Mouse (Mus musculus): ENCODE measurements around the gene Dstyk.

Dstyk gene

GRCm38 (mm10) chr1:132417319-132418251, at the start of gene Dstyk:
Gene Dstyk (plus strand): TSS chr1:132417555.
- DNase-seq (ENCODE audit: low spot score), result peak; percentile 96

GRCm38 (mm10) chr1:132367692-132368506, 49.5 kb upstream of the Dstyk start:
- peak; percentile 94 for DNase-seq (ENCODE audit: low spot score)

- DNase-seq (ENCODE audit: low spot score), result no peak
These were observed 46.6 kb upstream of the Dstyk start for GRCm38 (mm10) chr1:132370681-132371173.

- DNase-seq (ENCODE audit: low spot score), result no peak
These were observed 45.9 kb upstream of the Dstyk start for GRCm38 (mm10) chr1:132371298-132372081.

GRCm38 (mm10) chr1:132372354-132372753, 45.0 kb upstream of the Dstyk start:
- DNase-seq (ENCODE audit: low spot score), result no peak

GRCm38 (mm10) chr1:132372896-132373534, 44.3 kb upstream of the Dstyk start:
- DNase-seq (ENCODE audit: low spot score), result no peak

GRCm38 (mm10) chr1:132374140-132374872, 43.0 kb upstream of the Dstyk start:
- peak; percentile 16 for DNase-seq (ENCODE audit: low spot score)

GRCm38 (mm10) chr1:132374873-132375244, 42.5 kb upstream of the Dstyk start:
- DNase-seq (ENCODE audit: low spot score), result no peak

- peak; percentile 25 for DNase-seq (ENCODE audit: low spot score)
These were observed 42.1 kb upstream of the Dstyk start for GRCm38 (mm10) chr1:132375256-132375655.

- peak; percentile 30 for DNase-seq (ENCODE audit: low spot score)
These were observed 40.9 kb upstream of the Dstyk start for GRCm38 (mm10) chr1:132376211-132377054.

- no peak for DNase-seq (ENCODE audit: low spot score)
These were observed 40.3 kb upstream of the Dstyk start for GRCm38 (mm10) chr1:132377055-132377365.

- no peak for DNase-seq (ENCODE audit: low spot score)
These were observed 39.5 kb upstream of the Dstyk start for GRCm38 (mm10) chr1:132377811-132378210.

- no peak for DNase-seq (ENCODE audit: low spot score)
These were observed 36.7 kb upstream of the Dstyk start for GRCm38 (mm10) chr1:132380550-132381100.

- no peak for DNase-seq (ENCODE audit: low spot score)
These were observed 35.4 kb upstream of the Dstyk start for GRCm38 (mm10) chr1:132381929-132382328.

- no peak for DNase-seq (ENCODE audit: low spot score)
These were observed 33.3 kb upstream of the Dstyk start for GRCm38 (mm10) chr1:132384001-132384554.

GRCm38 (mm10) chr1:132385266-132385665, 32.1 kb upstream of the Dstyk start:
- peak; percentile 62 for DNase-seq (ENCODE audit: low spot score)

- DNase-seq (ENCODE audit: low spot score), result no peak
These were observed 31.6 kb upstream of the Dstyk start for GRCm38 (mm10) chr1:132385711-132386110.

GRCm38 (mm10) chr1:132386266-132386665, 31.1 kb upstream of the Dstyk start:
- DNase-seq (ENCODE audit: low spot score), result no peak

- peak; percentile 27 for DNase-seq (ENCODE audit: low spot score)
These were observed 29.4 kb upstream of the Dstyk start for GRCm38 (mm10) chr1:132387943-132388342.

Data from embryo, embryonic 10 days (tissue).